Mouse (Mus musculus) ES-E14 (cell line): ENCODE results near the gene Kctd20. TPM values are rescaled to one million over a fixed set of nuclear protein-coding genes. Genes with fewer than 3 reads are reported as not detected.

Experiments
- DNase-seq: peaks from one replicate; pipeline ENCODE4 v3.0.0-alpha.2; 2013; ENCODE audit warnings: low read depth, low spot score
- H3K27ac ChIP-seq: 2 replicates; pipeline ENCODE4 v1.5.1; 2012; ENCODE audit warnings: low read depth, mild to moderate bottlenecking, low read length, moderate library complexity, mixed read lengths; ENCODE audit not compliant: poor library complexity, insufficient read depth, severe bottlenecking
- H3K36me3 ChIP-seq: 2 replicates; pipeline ENCODE4 v1.6.1; 2012; ENCODE audit warnings: mild to moderate bottlenecking, low read length, moderate library complexity, mixed read lengths; ENCODE audit not compliant: control insufficient read depth, poor library complexity, insufficient read depth, severe bottlenecking
- H3K4me1 ChIP-seq, 2 experiments: fragments of 150-350 bp in 1 of 2; sonication (generic) in 1 of 2; 2 replicates each; pipeline ENCODE4 v1.6.1; 2012; ENCODE audit warnings: low read length in 2 of 2, mild to moderate bottlenecking in 1 of 2, mixed read lengths in 1 of 2; ENCODE audit not compliant: control insufficient read depth in 2 of 2, insufficient read depth in 2 of 2, poor library complexity in 1 of 2
- H3K4me3 ChIP-seq, 2 experiments: fragments of 150-350 bp in 1 of 2; sonication (generic) in 1 of 2; 2 replicates each; pipeline ENCODE4 v1.5.1; 2012; ENCODE audit warnings: low read length in 2 of 2, low read depth in 1 of 2, mild to moderate bottlenecking in 1 of 2, mixed read lengths in 1 of 2; ENCODE audit not compliant: insufficient read depth in 1 of 2, poor library complexity in 1 of 2, severe bottlenecking in 1 of 2
- H3K9ac ChIP-seq: 2 replicates; pipeline ENCODE4 v1.6.1; 2012; ENCODE audit warnings: low read depth, mild to moderate bottlenecking, low read length, mixed read lengths; ENCODE audit not compliant: poor library complexity, insufficient read depth, severe bottlenecking
- H3K9me3 ChIP-seq: fragments of 150-350 bp; sonication (generic); 2 replicates; pipeline ENCODE4 v1.6.1; 2012; ENCODE audit warnings: low read depth, mild to moderate bottlenecking, low read length; ENCODE audit not compliant: control insufficient read depth, insufficient read depth
- CHD2 ChIP-seq: IDR thresholded peaks from 2 replicates; pipeline ENCODE4 v1.6.1; 2014; ENCODE audit warnings: mild to moderate bottlenecking, low read depth, low read length, inconsistent platforms
- HCFC1 ChIP-seq: IDR thresholded peaks from 2 replicates; pipeline ENCODE4 v1.6.1; 2012; ENCODE audit warnings: low read length, inconsistent platforms, borderline replicate concordance; ENCODE audit not compliant: insufficient read depth
- MAFK ChIP-seq: IDR thresholded peaks from 2 replicates; pipeline ENCODE4 v1.6.1; 2014; ENCODE audit warnings: mild to moderate bottlenecking, low read depth, low read length, inconsistent platforms; ENCODE audit not compliant: insufficient read depth
- ZC3H11A ChIP-seq: IDR thresholded peaks from 2 replicates; pipeline ENCODE4 v1.6.1; 2012; ENCODE audit warnings: low read depth, mild to moderate bottlenecking, inconsistent platforms, low read length, borderline replicate concordance
- ZNF384 ChIP-seq: IDR thresholded peaks from 2 replicates; pipeline ENCODE4 v1.6.1; 2012; ENCODE audit warnings: low read depth, low read length, inconsistent platforms
- in situ Hi-C, 2 experiments: fragments of 600-800 bp; cut with MboI; formaldehyde crosslinking; loops; one replicate each; pipeline ENCODE4 v1.15.1; 2025; ENCODE audit warnings: low sequenced_read_pairs in 2 of 2, inconsistent platforms in 1 of 2; ENCODE audit not compliant: unreplicated experiment in 2 of 2
- total RNA-seq: library from RNA; depleted of rRNA; stranded (reverse); fragments of 300-350 nt; gene quantifications from 2 replicates; pipeline ENCODE4 v1.2.3, GENCODE M21; 2012

The Kctd20 gene
- total RNA-seq, 1 experiment, result 46.9 TPM

DNA sequence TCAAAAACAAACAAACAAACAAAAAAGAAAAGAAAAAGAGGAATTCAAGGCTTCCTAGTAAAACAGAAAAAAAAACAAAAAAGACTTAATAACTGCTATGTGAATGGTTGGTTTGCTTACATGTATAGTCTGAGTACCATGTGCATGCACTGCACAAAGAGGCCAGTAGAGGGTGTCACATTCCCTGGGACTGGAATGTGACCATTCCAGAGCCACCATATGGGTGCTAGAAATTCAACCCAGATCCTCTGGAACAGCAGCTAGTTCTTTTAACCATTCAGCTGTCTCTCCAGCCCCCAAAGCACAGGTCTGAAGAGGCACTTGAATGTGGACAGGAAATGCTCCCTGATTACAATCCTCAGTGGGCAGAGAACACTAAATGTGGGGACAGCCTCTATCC is 35.1 kb downstream of the Kctd20 start:
- H3K4me1 ChIP-seq, result peaks cover 10 to 14% of the 10 kb centered on the region in 2 experiments; a peak in 3 of 4 replicates
- no peaks in the 10 kb centered on the region for H3K9me3 ChIP-seq
- no peak overlapping the region for H3K9ac ChIP-seq
- H3K4me3 ChIP-seq, result no peak overlapping the region
- in situ Hi-C loops, result no loop called here
- DNase-seq, result peak; percentile 81
- TF ChIP-seq HCFC1 (peak; percentile 38; the same call in 1 of the 2 replicates), ZNF384 (no peak)
- 0 out of 2 replicates have a peak overlapping the region, but pooled peaks have one; percentile 0 for H3K27ac ChIP-seq
- peaks cover 33% of the 10 kb centered on the region for H3K36me3 ChIP-seq

DNA sequence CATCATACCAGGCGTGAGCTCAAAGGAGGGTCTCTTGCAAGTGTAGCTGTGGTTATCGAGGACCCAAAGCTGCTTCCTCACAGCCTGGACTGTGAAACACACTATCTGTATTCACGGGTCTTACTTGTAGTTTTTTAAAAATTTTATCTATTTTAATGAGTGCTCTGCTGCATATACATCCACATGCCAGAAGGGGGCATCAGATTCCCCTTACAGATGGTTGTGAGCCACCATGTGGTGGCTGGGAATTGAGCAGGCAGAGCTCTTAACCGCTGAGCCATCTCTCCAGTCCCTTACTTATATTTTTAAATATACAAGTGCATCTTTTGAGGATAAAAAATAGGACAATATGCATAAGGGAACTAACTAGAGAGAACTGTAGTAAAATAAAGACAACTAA is 36.0 kb downstream of the Kctd20 start:
- Histone ChIP-seq H3K9me3 (no peaks in the 10 kb centered on the region), H3K27ac (no peak overlapping the region; the same call in 1 of the 2 replicates), H3K36me3 (peaks cover 32% of the 10 kb centered on the region), H3K9ac (peak overlapping the region; percentile 28; the same call in 1 of the 2 replicates), H3K4me1 (peaks cover 9 to 10% of the 10 kb centered on the region in 2 experiments; a peak in 3 of 4 replicates), H3K4me3 (no peak overlapping the region)
- TF ChIP-seq ZC3H11A (0 out of 2 replicates have a peak, but pooled peaks have one; percentile 38), ZNF384 (peak; percentile 66; the same call in 1 of the 2 replicates), HCFC1 (no peak)
- no peak for DNase-seq
- in situ Hi-C loops, result no loop called here

DNA sequence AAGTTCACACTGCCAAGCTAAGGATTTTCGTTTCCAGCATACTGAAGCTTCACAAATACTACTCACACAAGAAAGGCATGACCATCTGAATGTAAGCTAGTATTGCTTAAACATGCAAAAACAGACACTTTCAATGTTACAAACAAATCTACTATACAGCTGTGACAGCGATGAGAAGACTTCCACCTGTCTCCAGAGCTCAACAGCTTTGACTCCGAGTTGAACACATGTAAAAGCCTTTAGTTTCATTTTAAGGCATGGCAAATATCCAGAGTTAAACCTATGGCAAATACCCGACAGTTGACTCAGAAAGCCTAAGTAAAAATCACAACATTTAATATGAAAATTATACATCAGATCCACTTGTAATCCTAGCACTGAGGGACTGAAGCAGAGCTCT is 36.5 kb downstream of the Kctd20 start:
- H3K9me3 ChIP-seq, result no peaks in the 10 kb centered on the region
- TF ChIP-seq HCFC1, result no peak
- TF ChIP-seq ZNF384, result no peak
- TF ChIP-seq MAFK, result no peak
- no peak for TF ChIP-seq ZC3H11A
- no peak for TF ChIP-seq CHD2
- H3K27ac ChIP-seq, result no peak overlapping the region
- H3K4me1 ChIP-seq, result peaks cover 6 to 8% of the 10 kb centered on the region in 2 experiments; a peak in 3 of 4 replicates
- in situ Hi-C loops, result no loop called here
- DNase-seq, result no peak
- no peak overlapping the region for H3K9ac ChIP-seq
- H3K36me3 ChIP-seq, result peaks cover 29% of the 10 kb centered on the region
- H3K4me3 ChIP-seq, result no peak overlapping the region

DNA sequence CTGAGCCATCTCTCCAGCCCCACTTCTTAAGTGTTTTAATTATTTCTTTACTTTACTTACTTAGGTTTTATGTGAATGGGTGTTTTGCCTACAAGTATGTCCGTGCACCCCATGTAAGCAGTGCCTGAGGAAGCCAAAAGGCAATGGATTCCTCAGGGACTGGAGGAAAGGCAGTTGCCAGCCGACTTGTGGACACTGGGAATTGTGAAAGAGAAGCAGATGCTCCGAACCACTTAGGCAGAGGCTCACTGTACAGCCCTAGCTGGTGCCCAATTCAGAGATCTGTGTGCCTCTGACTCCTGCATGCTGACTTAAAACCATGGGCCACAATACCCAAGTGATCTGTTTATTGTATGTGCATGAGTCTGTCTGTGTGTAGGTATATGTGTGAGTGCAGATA is 37.2 kb downstream of the Kctd20 start:
- Histone ChIP-seq H3K36me3 (peaks cover 27% of the 10 kb centered on the region), H3K4me1 (peaks cover 1 to 4% of the 10 kb centered on the region in 2 experiments; a peak in 2 of 4 replicates), H3K27ac (no peak overlapping the region), H3K4me3 (no peak overlapping the region), H3K9ac (no peak overlapping the region), H3K9me3 (no peaks in the 10 kb centered on the region)
- no peak for DNase-seq
- in situ Hi-C loops, result no loop called here
- no peak for TF ChIP-seq MAFK
- no peak for TF ChIP-seq CHD2
- TF ChIP-seq ZC3H11A, result no peak
- TF ChIP-seq ZNF384, result no peak
- TF ChIP-seq HCFC1, result no peak

DNA sequence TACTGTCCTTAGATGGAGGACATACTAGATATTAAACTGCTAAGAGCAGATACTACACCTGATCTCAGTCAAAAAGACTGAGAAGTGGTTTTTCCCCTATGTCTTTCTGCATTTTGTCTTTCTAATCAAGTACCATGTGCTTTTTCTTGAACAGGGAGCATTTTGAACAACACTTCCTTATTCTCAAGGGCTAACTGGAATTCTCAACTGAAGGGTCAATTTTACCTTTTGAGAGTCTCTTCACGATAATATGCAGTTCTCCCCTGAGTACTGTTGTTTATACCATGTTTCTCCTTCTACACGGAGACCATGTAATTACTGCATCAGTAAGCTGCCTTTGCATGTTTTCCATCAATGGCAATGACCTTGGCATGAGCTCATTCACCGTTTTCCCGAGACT is 38.3 kb downstream of the Kctd20 start:
- H3K36me3 ChIP-seq, result peaks cover 30% of the 10 kb centered on the region

More for the DNA sequence above, 38.3 kb downstream of the Kctd20 start:
- H3K9me3 ChIP-seq, result peaks cover 2% of the 10 kb centered on the region; the same call in 1 of the 2 replicates
- no peak for TF ChIP-seq HCFC1
- no peak for TF ChIP-seq MAFK
- no peak for TF ChIP-seq ZNF384
- no peak for TF ChIP-seq ZC3H11A
- no peak for TF ChIP-seq CHD2
- H3K9ac ChIP-seq, result no peak overlapping the region
- in situ Hi-C loops, result no loop called here
- no peak for DNase-seq
- H3K27ac ChIP-seq, result no peak overlapping the region
- H3K4me3 ChIP-seq, result no peak overlapping the region
- peaks cover 0 to 6% of the 10 kb centered on the region in 2 experiments; a peak in 2 of 4 replicates for H3K4me1 ChIP-seq
